Mouse (Mus musculus): ENCODE data around the gene Mex3a.
A peak's percentile ranks its signal among the peaks of the same experiment; 100 is the strongest.

Mex3a gene

DNA sequence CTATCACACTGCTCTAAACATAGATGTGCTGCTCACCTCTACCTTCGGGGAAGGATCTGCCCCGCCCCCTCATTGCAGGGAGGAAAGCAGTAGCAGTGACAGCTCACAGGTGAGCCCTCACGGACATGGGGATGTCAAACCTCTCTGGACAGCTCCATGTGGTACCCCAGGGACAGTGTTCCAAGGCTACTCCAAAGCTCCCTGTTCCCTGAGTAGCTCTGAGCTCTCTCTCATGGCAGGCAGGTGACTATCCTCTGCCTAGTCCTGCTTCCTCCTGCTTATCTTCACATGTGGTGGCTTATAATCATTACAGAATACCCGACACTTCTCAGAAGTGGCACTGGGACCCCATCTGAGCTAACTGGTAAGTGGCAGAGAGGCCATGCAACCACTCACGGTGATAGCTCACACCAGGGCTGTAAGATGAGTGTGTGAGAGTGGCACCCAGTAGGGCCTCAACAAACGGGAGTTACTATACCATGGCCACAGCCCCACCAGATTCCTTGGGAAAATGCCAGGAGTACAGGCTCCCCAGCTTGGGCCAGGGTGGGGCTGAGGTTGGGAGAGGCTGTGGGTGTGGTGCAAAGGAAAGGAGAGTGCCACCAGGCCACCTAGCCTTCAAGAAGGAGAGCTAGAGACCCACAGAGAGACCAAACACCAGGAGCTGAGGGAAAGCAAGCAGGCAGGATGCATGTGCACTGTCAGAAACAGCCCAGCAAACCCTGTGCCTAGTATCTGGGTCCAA lies 14.7 kb downstream of the Mex3a start:
- DNase-seq: no peak

DNA sequence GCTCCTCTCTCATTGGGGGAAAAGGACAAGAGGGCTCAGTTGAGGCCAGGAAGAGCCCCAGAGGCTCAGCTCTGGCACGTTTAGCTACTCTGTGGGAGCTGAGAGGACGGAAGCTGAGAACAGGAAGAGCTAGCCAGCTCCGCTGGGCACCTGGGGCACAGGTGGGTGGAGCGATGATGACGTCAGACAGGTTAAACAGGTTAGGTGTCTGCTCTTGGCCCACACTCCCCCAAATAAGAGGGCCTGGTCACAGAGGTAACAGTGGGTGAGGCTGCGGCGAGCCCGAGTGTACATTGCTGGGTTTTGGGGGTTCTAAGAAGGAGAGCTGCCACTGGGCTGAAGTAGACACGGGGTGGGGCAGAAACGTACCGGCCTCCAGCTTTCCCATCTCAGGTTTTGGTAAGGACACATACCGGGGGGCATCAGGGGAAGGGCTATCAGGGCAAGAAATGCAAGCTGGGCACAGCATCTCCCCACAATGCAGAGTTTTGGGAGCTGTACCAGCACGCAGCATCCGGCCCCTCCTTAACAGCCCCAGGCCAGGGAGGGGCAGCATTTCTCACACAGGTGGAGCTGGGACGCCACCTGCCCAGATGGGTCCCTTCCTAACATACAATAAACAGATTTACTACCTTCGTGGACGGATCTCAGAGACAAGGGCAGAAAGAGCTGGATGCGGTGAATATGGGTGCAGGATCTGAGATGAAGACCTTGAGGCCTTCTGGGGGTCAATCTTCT lies 16.2 kb downstream of the Mex3a start, which contains the start of gene Rab25:
TSS of gene Rab25 (minus strand) at position 121 of the 738 bp plus-strand sequence.
- DNase-seq: no peak

DNA sequence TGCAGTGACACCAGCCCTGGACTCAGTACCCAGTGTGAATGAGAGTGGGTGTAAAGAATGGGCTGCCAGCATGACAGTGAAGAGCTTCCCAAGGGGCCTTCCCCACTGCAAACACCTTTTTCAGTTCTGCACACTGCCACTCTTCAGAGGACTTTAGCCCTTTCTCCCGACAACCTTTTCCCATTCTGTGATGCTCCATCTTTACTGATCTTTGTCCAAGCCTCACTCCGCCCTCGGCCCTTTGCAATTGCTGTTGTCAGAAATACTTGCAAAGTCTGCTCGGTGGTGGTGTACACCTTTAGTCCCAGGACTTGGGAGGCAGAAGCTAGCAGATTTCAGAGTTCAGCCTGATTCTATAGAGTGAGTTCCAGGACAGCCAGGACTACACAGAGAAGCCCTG lies 19.4 kb downstream of the Mex3a start:
- no peak for DNase-seq

DNA sequence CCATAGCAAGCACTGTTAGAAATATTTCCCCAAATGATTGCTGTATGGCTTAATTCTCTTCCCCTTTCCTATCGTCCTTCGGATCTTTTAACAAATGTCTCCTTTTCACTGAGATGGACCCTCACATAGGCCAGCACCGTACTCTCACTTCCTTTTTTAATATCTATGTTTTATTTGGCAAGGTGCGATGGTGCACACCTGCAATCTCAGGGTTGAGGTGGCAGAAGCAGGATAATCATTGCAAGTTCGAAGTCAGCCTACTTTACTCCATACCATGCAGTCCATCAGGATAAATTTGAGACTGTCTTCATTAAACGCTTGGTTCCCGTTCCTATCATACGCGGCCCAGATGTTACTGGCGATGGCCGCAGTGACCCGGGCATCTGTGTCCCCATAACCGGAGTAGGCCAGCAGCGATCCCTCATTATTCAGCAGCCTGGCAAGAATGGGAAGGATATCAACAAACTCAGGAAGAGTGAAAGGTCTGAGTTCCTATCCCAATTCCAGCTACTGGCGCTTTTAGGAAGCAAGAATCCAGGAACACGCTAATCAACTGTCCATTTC lies 20.0 kb downstream of the Mex3a start:
- DNase-seq: no peak

DNA sequence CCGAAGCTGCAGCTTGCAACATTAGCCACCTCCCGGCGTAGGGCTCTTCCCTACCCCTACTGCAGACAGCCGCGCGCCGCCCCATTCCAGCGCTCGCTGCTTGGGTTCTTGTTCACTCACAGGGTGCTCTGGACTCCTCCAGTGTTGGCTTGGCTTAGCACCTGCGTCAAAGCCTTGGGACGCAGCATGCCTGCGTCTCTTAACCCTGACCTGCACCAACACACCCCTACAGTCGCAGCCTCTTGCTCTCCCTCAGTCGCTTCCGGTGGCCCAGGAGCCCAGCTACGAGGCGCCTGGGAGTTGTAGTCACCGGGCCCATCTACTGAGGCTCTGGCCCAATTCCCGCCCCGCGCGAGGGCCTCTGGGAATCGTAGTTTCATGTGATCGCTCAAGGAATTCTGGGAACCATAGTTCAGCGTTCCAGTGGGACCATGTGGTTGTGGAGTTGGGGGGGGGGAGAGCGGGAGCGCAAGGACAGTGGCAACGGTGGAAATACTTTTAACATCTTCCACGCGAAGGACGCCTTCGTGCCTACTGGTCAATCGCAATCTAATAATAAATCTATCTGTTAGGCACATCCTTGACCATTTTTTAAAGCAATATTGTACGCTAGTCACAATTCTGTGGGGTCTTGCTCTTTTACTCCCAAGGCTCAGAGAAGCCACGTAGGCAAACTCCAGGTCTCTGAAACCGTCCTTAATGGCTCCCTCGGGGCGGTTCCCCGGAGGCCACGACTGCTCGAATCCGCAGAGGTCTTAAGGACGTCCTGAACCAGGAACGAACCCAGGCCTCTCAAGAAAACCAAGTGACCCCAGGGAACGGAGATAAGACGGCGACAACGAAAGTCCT lies 20.7 kb downstream of the Mex3a start, which contains the start of gene Lamtor2:
TSS of gene Lamtor2 (minus strand) at position 399 of the 849 bp plus-strand sequence.
- peak; percentile 99 for DNase-seq

DNA sequence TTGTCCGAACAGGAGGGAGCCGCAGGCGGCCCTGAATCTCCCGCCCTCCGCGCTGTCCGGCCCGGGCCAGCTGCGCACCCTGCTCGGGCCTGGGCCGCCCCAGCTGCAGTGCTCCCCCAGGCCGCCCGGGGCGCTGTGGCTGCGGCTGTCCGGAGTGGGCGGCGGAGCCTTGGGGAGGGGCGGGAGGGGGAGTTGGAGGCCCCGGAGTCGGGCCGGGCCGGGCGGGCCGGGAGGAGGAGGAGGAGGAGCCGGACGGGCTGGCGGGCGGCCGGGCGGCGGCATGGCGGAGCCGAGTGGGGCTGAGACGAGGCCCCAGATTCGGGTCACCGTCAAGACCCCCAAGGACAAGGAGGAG lies 21.3 kb downstream of the Mex3a start, which contains the start of gene Ubqln4:
TSS of gene Ubqln4 (plus strand) at position 234 of the 355 bp plus-strand sequence.
- DNase-seq: peak; percentile 86

DNA sequence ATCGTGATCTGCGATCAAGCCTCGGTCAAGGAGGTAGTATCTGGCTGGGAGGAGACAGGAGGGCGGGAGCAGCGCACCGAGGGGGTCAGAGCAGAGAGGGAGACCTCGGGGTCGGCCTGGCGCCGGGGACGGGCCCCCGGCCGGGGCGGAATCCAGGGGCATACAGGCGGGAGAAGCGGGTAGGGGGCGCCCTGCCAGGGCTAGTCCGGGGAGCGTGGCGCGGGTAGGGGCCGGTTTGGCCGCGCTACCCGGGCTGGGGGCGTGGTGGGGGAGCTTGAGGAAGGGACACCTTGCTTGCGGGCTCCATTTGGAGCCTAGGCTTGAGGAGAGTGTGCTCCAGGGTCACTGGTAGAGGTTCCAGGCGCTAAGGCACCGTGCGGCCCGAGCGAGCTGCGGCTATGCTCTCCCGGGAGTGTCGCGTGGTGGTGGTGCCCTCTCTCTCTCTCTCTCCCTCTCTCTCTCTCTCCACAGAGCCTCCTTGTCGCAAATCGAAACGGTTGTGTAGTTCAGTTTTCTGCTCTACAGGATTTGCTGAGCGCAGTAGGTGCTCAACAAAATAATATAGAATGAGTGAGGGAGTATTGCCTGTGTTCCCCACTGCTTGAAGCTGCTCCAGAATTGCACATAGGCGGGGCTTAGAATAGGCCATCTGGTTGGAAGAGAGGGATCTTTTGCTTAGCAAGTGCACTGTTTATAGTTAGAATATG lies 21.8 kb downstream of the Mex3a start:
- DNase-seq: no peak

DNA sequence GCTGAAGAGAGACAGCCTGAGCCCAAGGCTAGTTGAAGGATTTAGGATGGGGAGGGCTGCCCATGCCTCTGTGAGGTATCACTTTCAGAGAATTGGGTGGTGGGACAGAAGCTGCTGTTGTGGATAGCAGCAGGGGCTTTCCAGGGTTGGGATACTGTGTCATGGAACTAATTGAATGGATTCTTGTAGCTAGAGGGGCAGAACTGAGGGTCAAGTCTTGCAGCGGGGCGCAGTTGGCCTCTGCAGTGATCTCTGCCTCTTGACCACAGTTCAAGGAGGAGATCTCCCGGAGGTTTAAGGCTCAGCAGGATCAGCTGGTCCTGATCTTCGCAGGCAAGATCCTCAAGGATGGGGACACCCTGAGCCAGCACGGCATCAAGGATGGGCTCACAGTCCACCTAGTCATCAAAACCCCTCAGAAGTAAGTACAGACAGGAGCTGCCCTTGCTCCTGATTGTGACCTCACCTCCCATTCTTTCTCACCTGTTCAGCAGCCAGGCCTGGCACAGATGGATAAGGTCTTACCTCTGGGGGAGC lies 22.9 kb downstream of the Mex3a start:
- no peak for DNase-seq

DNA sequence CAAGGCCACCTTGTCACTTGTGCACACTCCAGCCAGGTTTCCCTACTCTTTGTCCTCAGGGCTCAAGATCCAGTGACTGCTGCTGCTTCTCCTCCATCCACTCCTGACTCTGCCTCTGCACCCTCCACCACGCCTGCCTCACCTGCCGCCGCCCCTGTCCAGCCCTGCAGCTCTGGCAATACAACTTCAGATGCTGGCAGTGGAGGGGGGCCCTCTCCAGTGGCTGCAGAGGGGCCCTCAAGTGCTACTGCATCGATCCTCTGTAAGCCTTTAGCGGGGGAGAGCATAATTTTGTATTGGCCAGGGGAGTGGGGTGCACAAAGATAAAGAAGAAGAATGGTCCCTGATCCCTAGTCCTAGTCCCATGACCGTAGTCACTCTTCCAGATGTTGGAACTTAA lies 23.5 kb downstream of the Mex3a start:
- DNase-seq: no peak

DNA sequence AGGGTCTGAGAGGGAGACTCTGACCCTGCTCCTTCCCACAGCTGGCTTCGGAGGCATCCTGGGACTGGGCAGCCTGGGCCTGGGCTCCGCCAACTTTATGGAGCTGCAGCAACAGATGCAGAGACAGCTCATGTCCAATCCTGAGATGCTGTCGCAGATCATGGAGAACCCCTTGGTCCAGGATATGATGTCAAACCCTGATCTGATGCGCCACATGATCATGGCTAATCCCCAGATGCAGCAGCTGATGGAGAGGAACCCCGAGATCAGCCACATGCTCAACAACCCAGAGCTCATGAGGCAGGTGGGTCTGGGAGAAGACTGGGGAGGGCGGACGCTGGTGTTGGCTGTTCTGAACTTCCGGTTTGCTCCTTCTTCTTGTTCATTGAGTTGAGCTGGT lies 24.4 kb downstream of the Mex3a start:
- DNase-seq: no peak

DNA sequence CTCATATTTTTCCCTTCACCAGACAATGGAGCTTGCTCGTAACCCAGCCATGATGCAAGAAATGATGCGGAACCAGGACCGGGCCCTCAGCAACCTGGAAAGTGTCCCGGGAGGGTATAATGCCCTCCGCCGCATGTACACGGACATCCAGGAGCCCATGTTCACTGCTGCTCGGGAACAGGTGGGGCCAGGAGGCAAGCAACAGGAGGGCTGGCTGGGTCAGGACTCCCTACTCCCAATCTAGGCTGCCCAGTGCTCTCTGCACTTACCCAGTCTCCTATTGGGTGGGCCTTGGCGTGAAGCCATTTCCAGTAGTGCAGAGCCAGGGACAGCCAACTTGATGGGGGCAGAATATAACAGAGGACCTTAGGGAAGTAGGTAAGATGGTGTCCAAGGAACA lies 27.4 kb downstream of the Mex3a start:
- DNase-seq: no peak

DNA sequence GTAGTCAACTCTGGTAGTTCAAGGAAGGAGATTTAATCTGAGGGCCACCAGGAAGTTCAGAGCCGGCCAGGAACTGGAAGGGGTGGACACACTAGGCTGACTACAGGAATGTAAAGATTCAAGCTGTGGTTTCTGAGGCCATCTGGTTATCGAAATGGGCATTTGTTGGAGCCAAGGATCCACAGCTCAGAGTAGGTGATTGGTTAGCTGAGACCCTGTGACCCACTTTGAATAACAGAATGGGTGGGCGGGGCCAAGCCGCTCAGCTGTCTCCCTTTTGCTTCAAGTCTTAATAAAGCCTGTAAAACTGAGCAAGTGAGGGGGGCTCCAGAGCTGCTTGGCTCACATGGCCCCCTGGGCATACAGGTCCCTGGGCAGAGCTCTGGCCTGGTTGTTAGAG lies 29.8 kb downstream of the Mex3a start:
- no peak for DNase-seq

DNA sequence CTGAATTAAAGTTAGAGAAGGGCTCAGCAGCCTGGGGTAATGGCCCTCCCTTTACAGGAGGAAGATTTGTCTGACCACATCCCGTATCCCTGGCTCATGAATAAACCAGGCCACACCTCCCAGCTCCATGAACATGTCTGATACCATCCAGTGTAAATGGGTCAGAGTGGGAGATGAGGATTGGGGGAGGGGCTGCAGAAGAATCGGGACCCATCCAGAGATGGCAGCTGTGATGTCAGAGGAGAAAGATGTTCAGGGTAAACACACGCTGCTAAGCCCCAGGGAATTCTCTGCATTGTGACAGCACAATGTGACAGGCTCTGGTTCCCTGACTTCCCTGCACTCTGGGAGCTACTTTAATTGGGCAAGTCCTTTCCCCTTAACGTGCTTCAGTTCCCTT lies 31.2 kb downstream of the Mex3a start:
- DNase-seq: no peak

DNA sequence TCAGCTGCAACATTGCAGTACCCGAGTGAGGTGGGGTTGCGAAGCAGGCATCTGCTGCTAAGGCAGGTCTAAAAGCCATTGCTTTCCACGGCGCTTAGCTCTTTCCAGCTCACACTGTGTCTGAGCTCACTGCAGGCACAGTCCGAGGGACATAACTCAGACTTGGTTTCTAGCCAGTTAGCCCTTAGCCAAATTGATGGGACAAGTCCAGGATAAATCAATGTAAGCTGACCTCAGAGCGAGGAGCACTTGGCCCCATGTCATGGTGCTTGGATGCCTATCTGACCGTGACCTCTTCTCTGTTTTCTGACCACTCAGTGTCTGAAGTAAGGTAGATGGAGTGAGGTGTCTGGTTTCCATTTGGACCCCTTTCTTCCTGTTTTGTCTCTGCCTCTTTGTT lies 31.8 kb downstream of the Mex3a start:
- DNase-seq: no peak

DNA sequence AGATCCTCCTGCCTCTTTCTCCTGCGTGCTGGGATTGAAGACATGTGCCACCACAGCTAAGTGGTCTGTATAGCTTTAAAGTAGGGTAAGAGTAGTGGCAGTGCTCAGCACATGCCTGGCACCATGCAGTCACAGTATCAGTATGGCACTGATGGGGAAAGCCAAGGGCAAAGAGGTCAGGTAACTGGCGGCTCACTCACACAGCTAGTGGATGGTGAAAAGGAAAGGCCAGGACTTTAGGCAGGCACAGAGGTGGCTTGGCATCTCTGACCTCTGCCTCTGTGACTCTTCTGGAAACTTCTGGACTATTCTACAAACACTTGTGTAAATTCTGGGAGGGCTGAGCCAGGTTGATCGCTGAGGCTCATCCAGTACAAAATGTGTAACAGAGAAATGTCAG lies 33.9 kb downstream of the Mex3a start:
- DNase-seq: no peak

DNA sequence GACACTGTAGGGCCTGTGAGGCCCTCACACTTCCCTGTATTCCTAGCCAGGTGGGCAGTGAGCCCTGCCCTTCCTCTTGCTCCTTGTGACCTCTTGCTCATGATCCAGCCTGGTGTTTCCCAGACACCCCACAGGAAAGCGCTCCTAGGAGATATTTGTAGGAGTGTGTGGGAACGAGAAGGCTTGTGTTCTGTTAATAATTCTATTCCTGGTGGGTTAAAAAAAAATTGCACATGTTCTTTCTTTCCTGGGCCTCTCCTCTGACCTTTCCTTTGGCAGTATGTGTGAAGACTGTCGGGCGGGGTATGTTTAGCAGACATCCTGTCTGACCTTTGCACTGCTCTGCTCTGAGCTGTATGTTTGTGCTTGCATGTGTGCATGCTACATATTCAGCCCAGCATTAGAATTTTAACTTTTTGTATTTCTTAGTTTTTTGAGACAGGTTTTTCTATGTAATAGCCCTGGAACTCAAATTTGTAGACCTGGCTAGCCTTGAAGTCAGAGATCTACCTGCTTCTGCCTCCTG lies 34.4 kb downstream of the Mex3a start:
- DNase-seq: no peak

DNA sequence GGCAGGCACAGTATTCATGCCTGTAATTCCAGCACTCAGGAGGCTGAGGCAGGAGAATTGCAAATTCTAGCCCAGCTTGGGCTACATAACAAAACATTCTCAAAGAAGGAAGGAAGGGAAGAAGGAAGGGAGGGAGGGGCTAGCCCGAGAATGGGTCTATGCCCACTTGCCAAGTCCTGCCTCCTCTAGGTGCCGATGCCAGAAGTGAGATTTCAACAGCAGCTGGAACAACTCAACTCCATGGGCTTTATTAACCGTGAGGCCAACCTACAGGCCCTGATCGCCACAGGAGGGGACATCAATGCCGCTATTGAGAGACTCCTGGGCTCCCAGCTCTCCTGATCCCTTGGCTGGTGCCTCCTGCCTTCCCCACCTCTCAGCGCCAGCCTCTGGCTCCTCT lies 35.7 kb downstream of the Mex3a start:
- DNase-seq: no peak

DNA sequence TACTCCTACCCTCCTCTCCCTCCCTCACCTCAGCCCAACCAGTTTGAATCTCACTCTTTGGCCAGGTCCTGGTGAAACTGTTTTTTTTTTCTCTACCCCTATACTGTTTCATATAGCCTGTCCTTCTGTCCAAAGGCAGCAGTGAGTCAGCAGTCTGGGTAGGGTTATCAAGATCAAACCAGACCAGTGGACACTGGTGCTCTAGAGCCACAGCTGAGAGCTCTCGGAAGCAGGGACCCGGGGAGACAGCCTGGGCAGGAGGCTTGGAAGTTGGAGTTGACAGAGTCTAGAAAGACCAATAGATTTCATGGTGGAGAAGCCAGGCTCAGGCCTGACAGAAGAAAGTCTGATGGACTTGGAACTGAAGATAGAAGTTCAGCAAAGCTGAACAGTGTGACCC lies 36.4 kb downstream of the Mex3a start:
- no peak for DNase-seq

DNA sequence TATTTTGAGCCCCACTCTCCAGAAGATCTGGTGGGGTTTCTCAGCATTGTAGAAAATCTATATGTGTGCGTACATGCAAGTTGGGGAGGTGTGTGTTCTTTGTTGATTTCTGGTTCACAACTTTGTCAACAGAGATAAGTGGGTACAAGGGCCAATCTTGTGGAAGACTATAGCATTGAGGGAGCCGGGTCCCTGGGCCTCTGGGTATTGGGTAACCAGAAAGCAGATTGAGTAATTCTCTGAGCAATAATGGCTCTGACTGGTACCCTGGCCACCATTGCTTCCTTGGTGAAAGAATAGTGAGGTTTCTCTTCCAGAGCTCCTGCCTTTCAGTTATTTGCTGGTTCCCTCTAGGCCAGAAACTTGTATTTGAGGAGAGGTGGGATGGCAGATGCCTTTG lies 36.9 kb downstream of the Mex3a start:
- no peak for DNase-seq

DNA sequence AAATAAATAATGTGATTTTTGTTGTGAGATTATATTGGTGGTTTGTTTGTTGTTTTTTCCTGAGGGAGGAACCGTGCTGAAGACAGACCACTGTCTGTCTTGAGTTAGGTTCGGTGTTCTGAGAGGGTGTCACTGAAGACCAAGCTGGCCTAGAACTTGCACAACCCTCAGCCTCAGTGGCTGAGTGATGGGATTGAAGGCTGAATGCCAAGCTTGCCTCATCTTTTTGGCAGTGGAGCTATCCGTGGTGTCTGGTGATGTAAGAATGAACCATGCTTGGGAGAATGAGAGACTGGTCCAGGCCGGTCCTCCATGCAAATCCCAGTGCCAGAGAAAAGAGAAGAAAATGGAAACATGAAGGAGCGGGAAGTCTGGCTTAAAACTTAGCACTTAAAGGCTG lies 37.5 kb downstream of the Mex3a start:
- DNase-seq: no peak

DNA sequence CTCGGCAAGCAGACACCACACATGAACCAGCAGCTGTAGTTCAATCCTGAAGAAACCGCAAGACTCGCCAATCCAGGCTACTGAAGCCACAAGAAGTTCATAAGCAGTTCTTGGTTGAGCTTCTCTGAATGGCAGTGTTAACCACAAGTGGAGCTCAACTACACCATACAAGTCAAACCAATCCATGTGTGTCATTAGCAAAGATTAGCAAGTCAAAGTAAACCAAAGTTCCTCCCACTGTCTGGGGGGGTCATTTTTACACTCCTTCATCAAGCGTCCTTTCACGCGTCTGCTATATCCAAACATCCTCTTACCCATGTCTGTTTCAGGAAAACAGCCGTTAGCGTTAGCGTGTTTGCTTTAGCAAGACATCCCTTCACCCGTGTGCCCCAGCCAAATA lies 38.1 kb downstream of the Mex3a start:
- no peak for DNase-seq

DNA sequence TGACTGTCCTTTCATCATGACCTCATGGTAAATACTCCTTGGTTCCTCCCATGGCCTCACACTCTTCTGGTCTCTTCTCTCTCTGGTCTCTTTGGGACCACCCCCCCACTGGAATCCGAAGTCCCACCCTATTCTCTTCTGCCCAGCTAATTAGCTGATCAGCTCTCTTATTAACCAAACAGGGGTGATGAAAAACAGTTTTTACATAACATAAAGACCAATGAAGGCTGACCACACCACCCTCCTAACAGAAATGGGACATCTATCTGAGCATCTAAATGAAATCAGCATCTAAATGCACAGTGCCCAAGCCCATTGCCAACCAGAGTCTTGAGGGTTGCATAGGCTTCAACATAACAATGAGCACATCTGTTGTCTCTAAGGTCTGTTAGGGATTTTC lies 39.7 kb downstream of the Mex3a start:
- DNase-seq: no peak
